Mouse (Mus musculus) adrenal gland, adult 8-10 months (tissue): ENCODE results near the gene Trem2. TPM values are rescaled to one million over a fixed set of nuclear protein-coding genes. Genes with fewer than 3 reads are reported as not detected.

Source experiments
- total RNA-seq, 4 experiments: library from RNA; stranded (reverse); gene quantifications; 2 replicates each; pipeline ENCODE4 v1.2.4; 2022

Gene Trem2
- total RNA-seq, 4 experiments from 2014 or later, result 5.5 to 22.1 (median 14.4) TPM

Other genes starting within 250 kb of the Trem2 start
- under 1 TPM in 1 of 4 experiments, not detected in 3; 0.22 TPM for gene 9830107B12Rik, start 200.1 kb upstream of the Trem2 start, total RNA-seq
- gene A530064D06Rik, start 179.1 kb upstream of the Trem2 start, total RNA-seq, result under 1 TPM in 1 of 4 experiments, not detected in 3; 0.34 TPM
- gene Trem1, start 113.6 kb upstream of the Trem2 start, total RNA-seq, result under 1 TPM in 3 of 4 experiments, not detected in 1; 0.12 to 0.16 (median 0.14) TPM
- gene Trem3, start 98.6 kb upstream of the Trem2 start, total RNA-seq, result under 1 TPM in 1 of 4 experiments, not detected in 3; 0.26 TPM
- gene Treml4, start 82.1 kb upstream of the Trem2 start, total RNA-seq, result 1 to 10 TPM in 1 of 4 experiments, under 1 TPM in 3; 0.21 to 1.4 (median 0.90) TPM
- under 1 TPM; 0.12 to 0.56 (median 0.40) TPM for gene Treml2, start 46.9 kb upstream of the Trem2 start, total RNA-seq
- gene B430306N03Rik, start 30.3 kb upstream of the Trem2 start, total RNA-seq, result under 1 TPM; 0.35 to 0.65 (median 0.54) TPM
- under 1 TPM; 0.31 to 0.77 (median 0.64) TPM for gene Treml1, start 13.5 kb downstream of the Trem2 start, total RNA-seq
- 10 to 100 TPM; 33.2 to 45.6 (median 40.9) TPM for gene Nfya, start 63.5 kb downstream of the Trem2 start, total RNA-seq
- gene Oard1, start 63.6 kb downstream of the Trem2 start, total RNA-seq, result 10 to 100 TPM; 21.6 to 27.2 (median 25.7) TPM
- 1 to 10 TPM in 3 of 4 experiments, under 1 TPM in 1; 0.98 to 2.5 (median 2.0) TPM for gene Apobec2, start 86.5 kb downstream of the Trem2 start, total RNA-seq
- gene Tspo2, start 105.1 kb downstream of the Trem2 start, total RNA-seq, result under 1 TPM in 1 of 4 experiments, not detected in 3; 0.89 TPM
- not detected for gene Unc5cl, start 108.5 kb downstream of the Trem2 start, total RNA-seq